Mouse (Mus musculus) C2C12 (cell line): Measurements from ENCODE around the gene Hoxd3. TPM values are rescaled to one million over a fixed set of nuclear protein-coding genes. Genes with fewer than 3 reads are reported as not detected.

Experiments
- H3K27me3 ChIP-seq: one replicate; pipeline ENCODE4 v1.6.1; 2011; ENCODE audit not compliant: control insufficient read depth, insufficient read depth, insufficient read length
- H3K36me3 ChIP-seq: one replicate; pipeline ENCODE4 v1.6.1; 2011; ENCODE audit not compliant: control insufficient read depth, insufficient read depth
- H3K4me3 ChIP-seq: one replicate; pipeline ENCODE4 v1.5.1; 2011; ENCODE audit warnings: mild to moderate bottlenecking, control low read depth; ENCODE audit not compliant: poor library complexity, insufficient read depth, severe bottlenecking
- H3K79me2 ChIP-seq: one replicate; pipeline ENCODE4 v1.6.1; 2011; ENCODE audit not compliant: control insufficient read depth, insufficient read depth
- H3K79me3 ChIP-seq: one replicate; pipeline ENCODE4 v1.6.1; 2011; ENCODE audit warnings: low read depth, control low read depth
- H3ac ChIP-seq: one replicate; pipeline ENCODE3; 2011; ENCODE audit warnings: low read depth; ENCODE audit not compliant: control insufficient read depth, insufficient read length
- CEBPB ChIP-seq: IDR thresholded peaks from one replicate; pipeline ENCODE4 v1.6.1; 2011; ENCODE audit warnings: low read depth, mild to moderate bottlenecking, control low read depth, moderate library complexity
- CTCF ChIP-seq: IDR thresholded peaks from one replicate; pipeline ENCODE4 v1.5.1; 2011; ENCODE audit not compliant: control insufficient read depth, insufficient read depth, insufficient read length
- FOSL1 ChIP-seq: IDR thresholded peaks from one replicate; pipeline ENCODE4 v1.8.0; 2011; ENCODE audit warnings: mild to moderate bottlenecking, low read length; ENCODE audit not compliant: poor library complexity, insufficient read depth, severe bottlenecking
- MAX ChIP-seq: IDR thresholded peaks from one replicate; pipeline ENCODE4 v1.6.1; 2011; ENCODE audit warnings: mild to moderate bottlenecking, control low read depth
- MYOD1 ChIP-seq: IDR thresholded peaks from one replicate; pipeline ENCODE4 v1.6.1; 2011; ENCODE audit warnings: low read depth; ENCODE audit not compliant: control insufficient read depth, insufficient read length
- MYOG ChIP-seq: IDR thresholded peaks from one replicate; pipeline ENCODE4 v1.6.1; 2011; ENCODE audit not compliant: control insufficient read depth, insufficient read length; ENCODE audit errors: extremely low read depth
- USF1 ChIP-seq: IDR thresholded peaks from one replicate; pipeline ENCODE4 v1.6.1; 2011; ENCODE audit warnings: low read depth, mild to moderate bottlenecking, control low read depth, moderate library complexity
- polyA plus RNA-seq: library from polyadenylated mRNA; unstranded; fragments of >200 nt; fragmentation: generic; extraction: Trizol; gene quantifications from one replicate; pipeline ENCODE4 v1.2.1, GENCODE M21; 2012; ENCODE audit warnings: missing spikeins

Gene Hoxd3
- polyA plus RNA-seq, 1 experiment = not detected

DNA sequence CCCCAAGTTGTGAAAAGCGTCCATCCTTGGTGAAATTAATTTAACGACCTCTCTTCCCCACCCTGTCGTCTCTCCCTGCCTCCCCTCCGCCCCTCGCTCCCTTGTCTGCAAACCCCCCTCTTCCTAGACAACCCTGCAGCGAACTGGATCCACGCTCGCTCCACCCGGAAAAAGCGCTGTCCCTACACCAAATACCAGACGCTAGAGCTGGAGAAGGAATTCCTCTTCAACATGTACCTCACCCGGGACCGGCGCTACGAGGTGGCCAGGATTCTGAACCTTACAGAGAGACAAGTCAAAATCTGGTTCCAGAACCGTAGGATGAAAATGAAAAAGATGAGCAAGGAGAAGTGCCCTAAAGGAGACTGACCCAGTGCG lies 12.7 kb upstream of the Hoxd3 start:
- Histone ChIP-seq H3K4me3 (no peak overlapping the region), H3K79me3 (no peaks in the 10 kb centered on the region), H3ac (no peak overlapping the region), H3K79me2 (no peaks in the 10 kb centered on the region), H3K36me3 (no peaks in the 10 kb centered on the region), H3K27me3 (peaks cover 62% of the 10 kb centered on the region)
- no peak for TF ChIP-seq CEBPB
- TF ChIP-seq MAX = no peak
- no peak for TF ChIP-seq USF1
- no peak for TF ChIP-seq FOSL1
- TF ChIP-seq MYOG = no peak
- no peak for TF ChIP-seq CTCF
- TF ChIP-seq MYOD1 = no peak

DNA sequence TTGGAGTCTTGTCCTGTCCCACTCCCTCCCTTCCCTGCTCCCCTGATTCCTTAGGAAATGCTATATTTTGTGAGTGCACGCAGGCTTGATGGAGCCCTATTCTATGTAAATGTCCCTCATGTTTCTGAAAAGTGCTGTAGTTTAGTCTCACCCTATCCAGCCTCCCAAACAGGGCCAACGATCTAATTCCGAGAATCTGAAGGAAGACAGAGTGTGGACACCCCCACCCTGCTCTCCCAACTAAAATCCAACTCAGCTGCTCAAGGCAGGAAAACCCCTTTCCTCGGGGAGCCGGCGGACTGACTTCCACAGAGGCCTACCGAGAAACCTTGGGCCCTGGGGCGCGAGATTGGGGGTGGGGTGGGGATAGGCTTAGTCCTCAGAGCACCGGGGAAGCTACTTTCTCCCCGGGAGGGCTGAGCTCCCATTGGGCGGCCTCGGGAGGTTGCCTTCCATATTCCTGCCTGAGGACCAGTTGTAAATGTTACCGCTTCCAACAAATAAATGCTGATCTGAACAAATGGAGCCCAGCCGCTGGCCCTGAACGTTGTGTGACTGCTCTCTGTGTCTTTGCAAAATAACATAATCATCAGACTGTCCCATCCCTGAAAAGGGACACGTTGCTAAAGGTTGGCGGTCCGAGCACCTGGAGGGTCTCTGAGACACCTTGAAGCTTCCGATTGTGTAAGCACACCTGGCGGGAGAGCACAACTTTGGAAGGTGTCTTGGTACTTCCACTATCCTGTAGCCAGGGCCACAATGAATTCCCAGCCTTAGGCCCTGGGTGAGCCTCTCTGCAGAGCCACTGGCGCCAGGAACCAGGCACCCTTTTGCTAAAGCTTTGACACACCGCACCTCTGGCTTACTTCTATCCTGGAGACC lies 11.8 kb upstream of the Hoxd3 start:
- H3K27me3 ChIP-seq = peaks cover 66% of the 10 kb centered on the region
- no peak overlapping the region for H3K4me3 ChIP-seq
- no peaks in the 10 kb centered on the region for H3K36me3 ChIP-seq
- no peak overlapping the region for H3ac ChIP-seq
- no peaks in the 10 kb centered on the region for H3K79me3 ChIP-seq
- TF ChIP-seq MYOD1 (no peak), MAX (no peak)
- no peaks in the 10 kb centered on the region for H3K79me2 ChIP-seq

DNA sequence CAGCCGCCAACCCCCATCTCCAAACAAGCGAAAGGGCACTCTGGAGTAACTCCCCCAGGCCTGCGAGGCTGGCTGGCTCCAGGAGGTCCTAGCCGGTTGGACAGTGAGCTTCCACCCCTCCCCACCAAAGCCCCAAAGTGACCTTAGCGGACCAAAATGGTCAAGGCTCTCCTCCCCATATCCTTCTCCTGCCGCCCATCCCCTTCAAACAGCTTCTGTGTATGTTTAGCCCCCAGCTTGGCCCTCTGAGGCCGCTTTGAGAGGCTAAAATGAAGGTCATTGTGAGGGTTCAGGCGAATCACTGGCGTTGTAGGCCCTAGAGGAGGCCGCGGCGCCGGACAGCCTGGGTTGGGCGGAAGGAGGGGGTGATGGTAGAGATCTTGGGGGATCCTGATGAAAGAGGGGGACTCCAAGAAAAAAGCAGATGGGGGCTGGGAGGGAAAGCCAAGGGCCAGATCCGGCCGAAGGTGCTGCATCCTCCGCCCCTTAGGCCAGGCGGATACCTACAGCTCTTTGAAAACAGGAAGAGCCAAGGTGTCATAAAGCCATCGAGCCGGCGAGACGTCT lies 11.1 kb upstream of the Hoxd3 start:
- Histone ChIP-seq H3K79me2 (no peaks in the 10 kb centered on the region), H3K4me3 (no peak overlapping the region), H3K27me3 (peaks cover 68% of the 10 kb centered on the region), H3ac (no peak overlapping the region), H3K79me3 (no peaks in the 10 kb centered on the region), H3K36me3 (no peaks in the 10 kb centered on the region)
- TF ChIP-seq FOSL1 (no peak), CTCF (no peak), MYOD1 (no peak), USF1 (no peak), MAX (no peak), CEBPB (no peak), MYOG (no peak)

DNA sequence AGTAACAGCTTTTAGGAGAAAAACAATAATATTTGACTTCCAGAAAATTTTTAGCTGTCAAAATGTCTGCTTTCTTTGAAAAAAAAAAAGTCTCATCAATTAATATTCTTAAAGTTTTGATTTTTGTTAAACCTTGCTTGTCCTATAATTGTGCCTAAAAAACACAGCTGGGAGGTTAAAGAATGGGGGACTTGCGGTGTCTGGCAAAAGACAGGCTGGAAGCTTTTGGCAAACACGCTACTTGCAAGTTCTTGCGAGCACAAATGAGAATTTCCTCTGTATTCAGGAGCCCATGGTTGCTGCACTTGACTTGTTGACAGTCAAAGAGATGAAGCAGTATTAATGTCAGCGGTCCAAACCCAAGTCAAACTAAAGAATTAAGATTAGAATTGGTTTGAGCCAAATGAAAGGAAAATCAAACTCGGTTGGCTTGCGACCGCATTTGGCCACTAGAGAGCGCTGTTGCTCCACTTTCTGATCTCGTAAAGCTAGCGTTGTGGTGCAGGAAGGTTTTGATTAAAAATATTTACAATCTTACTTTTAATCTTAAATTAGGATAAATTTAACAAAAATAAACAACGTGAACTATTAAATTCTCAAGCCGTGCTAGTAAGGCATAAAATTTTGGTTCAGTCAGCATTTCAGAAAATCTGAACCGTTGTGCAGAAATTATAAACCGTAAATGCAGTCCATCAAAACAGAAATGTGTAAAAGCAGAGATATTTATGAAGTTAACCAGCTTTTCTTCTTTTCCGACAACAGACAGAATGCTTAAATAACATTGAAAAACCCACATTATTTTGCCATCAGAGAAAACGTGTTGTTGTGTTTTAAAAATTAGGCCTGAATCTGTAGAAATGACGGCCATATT lies 9.5 kb upstream of the Hoxd3 start:
- Histone ChIP-seq H3K36me3 (no peaks in the 10 kb centered on the region), H3K4me3 (no peak overlapping the region), H3K79me3 (no peaks in the 10 kb centered on the region), H3K27me3 (peaks cover 61% of the 10 kb centered on the region), H3ac (no peak overlapping the region), H3K79me2 (no peaks in the 10 kb centered on the region)
- no peak for TF ChIP-seq MYOD1
- TF ChIP-seq MYOG = no peak
- peak; percentile 45 for TF ChIP-seq CTCF
- no peak for TF ChIP-seq MAX
- no peak for TF ChIP-seq FOSL1
- TF ChIP-seq CEBPB = no peak
- TF ChIP-seq USF1 = no peak

DNA sequence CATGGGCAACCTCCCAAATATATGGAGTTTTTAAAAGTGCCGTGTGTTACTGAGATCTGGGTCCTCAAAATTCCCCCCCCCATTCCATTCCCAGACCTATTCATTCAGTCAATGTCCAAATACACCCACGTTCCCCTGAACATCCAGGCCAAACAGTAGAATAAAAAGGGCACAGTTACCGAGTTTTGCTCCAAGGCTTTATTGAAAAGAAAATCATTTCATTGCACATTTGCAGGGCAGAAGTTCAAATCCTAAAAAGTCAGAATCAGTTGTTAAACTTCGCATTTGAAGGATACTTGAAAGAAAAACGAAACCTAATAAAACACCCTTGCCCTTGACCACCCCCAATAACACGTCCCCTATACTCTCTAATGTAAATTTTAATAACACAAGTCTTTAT lies 8.9 kb upstream of the Hoxd3 start:
- Histone ChIP-seq H3K79me2 (no peaks in the 10 kb centered on the region), H3K36me3 (no peaks in the 10 kb centered on the region), H3K27me3 (peaks cover 55% of the 10 kb centered on the region), H3K79me3 (no peaks in the 10 kb centered on the region), H3K4me3 (no peak overlapping the region), H3ac (no peak overlapping the region)
- TF ChIP-seq MAX = no peak
- no peak for TF ChIP-seq MYOG
- TF ChIP-seq CTCF = no peak
- no peak for TF ChIP-seq MYOD1
- TF ChIP-seq USF1 = no peak
- no peak for TF ChIP-seq CEBPB
- no peak for TF ChIP-seq FOSL1
